Mouse (Mus musculus) right cerebral cortex, adult 2 months (tissue): ENCODE data around the gene Wdr95.

Experiments
- DNase-seq, 2 experiments: peaks; one replicate each; pipeline ENCODE4 v3.0.0; 2021 to 2022; ENCODE audit warnings: low spot score in 2 of 2

The Wdr95 gene

DNA sequence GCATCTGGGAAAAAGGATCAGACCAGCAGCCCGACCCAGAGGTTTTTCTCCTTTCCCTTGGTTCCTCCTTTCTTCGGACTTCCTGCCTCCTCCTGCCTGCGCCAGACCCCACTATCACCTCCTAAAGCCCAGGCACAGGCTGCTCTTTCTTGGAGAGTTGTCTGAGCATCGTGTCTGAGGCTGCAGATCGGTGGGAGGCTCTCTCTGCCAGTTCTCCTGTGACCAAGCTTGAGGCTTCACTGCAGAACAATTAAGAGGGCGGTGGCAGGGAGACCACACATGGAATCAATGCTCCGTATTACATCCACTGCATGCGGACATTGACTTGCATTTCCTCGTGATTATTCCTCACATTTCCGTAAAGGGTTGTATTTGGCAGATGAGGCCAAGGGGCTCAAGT is 49.0 kb downstream of the Wdr95 start:
- DNase-seq: no peak

DNA sequence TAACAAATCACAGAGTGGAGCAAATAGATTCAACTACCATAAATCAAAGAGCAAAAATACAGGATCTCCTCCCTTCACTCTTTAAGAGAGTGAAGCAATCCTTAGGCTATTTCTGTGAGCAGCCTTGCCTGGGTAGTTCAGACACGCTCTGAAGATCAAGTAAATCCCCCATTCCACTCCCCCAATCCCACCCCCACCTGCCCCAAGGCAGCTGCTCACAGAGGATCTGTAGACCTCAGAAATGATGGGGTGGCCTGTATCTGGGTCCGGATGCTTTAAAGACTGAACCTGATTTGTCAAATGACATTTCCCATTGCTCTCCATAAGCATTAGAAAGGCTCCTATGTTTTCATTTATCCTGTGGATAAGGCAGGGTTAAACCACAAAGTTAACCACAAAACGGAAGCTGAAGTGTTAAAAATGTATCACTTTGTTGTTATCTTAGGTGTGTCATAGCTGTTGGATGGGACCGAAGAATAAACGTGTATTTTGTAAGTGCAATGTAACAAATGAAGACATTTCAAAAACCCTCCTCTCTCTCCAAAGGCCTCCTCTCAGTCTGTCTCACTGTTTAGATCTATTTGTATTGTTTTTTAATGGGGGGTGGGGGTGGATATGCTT is 54.3 kb downstream of the Wdr95 start:
- no peak for DNase-seq

DNA sequence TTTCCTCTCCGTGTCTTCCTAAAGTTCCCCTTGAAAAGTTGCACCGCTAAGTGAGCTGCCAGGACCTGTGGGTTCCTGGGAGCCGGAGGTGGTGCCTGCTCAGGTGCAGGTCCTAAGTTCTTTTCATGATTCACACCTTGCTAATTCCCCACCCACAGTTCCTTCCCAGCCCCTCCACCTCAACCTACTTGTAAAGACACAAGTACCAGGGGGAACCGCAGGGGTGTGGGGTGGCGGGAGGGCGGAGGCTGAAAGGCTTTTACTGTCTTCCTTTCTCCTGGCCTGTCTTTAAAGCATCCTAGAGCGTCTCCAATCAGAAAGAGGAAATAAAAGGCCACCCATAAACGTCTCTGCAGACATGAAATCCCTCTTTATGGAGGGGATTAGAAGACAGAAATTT is 55.0 kb downstream of the Wdr95 start:
- DNase-seq: no peak

GRCm38 (mm10) chr5:149584154-149584655 is 55.7 kb downstream of the Wdr95 start:
- DNase-seq: no peak

GRCm38 (mm10) chr5:149585231-149585630 is 56.8 kb downstream of the Wdr95 start:
- DNase-seq: no peak

DNA sequence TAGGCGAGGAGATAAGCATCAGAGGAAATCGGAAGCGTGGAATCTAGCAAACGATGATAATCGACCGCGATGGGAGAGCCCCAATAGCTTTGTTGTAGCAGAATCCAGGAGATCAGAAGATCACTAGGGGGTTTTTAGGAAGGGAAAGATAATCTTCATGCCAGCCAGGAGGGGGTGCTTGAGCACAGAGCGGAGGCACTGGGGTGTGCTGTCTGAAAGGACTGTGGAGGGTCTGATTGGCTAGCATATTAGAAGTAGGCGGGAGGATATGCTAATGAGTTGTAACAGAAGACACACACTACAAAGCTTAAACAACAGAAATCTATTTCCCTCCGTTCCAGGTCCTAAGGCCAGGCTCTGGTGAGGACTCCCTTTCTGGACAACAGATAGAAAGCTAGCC is 57.4 kb downstream of the Wdr95 start:
- no peak for DNase-seq

DNA sequence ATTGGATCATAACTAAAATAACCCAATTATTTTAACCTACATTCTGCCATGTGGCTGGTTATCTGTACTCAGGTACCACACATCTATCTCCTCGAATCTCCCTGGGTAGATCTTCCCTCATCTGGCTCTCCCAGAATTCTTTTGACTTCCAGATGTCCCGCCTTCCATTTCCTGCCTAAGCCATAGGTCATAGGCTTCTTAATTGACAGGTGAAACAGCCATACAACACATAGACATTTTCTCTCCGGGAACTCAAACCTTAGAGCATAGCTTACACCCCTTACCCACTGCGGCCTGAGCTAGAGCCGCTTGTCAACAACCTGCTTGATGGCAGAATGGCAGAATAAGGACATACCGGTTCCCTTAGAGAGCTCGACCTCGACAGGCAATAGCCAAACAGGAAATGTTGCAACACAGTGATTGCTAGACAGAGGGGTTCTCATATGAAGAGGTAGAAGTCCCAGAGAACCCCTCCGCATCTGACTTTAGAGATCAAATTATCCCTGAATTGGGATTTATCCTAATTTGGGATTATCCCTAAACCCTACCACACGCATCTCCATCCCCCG is 58.9 kb downstream of the Wdr95 start:
- no peak for DNase-seq

- no peak for DNase-seq
These were observed 60.5 kb downstream of the Wdr95 start for GRCm38 (mm10) chr5:149588814-149589534.

DNA sequence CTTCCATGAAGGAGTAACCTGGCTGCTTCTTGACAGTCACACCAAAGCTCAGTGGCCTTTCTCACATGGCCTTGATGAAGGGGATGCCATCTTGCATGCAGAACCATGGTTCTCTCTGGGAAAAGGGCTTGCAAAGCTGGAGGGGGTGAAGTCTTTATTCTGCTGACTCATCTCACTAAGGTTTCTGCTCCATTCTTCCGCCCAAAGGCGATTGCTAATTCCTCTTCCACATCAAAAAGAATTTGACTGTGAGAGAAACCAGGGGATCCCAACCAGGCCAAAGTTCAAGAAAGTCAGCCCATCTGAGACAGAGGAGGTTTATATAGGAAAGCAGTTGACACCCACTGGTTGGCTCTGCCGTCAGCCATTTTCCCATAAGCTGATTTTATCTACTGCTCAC is 61.5 kb downstream of the Wdr95 start:
- no peak for DNase-seq

DNA sequence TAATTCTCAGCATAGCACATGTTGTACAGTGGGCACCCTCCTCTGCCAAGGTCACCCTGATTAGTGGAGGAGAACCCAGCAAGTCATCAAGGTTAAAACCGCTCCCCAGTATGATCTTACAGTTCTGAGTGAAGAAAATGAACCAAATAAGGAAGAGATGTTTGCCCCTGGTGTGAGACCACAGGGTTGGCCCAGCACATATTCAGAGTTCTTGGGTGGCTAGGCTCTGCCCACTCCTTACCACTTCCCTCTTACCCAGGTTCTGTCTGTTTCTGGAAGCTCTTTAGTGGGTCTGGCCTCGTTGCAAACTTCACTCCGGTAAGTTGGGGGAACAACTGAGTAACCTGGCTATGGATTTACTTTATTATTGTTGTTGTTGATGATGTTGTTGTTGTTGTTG is 65.7 kb downstream of the Wdr95 start:
- no peak for DNase-seq

- no peak for DNase-seq
These were observed 68.9 kb downstream of the Wdr95 start for GRCm38 (mm10) chr5:149597351-149597750.

DNA sequence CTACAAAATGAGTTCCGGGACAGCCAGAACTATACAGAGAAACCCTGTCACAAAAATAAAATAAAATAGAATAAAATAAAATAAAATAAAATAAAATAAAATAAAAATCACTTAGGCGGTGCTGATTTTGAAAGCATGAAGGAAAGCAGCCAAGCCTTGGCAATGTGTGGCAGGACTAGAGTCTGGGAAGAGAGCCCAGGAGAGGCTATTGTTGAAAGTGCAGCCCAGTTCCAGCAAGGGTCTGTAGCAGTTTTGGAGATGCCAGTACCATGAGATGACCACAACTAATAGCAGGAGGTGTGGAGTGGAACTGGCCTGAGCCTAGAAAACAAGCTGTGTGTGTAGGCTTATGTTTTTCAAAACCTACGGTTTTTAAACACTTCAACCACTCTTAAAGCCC is 73.5 kb downstream of the Wdr95 start:
- DNase-seq: no peak

GRCm38 (mm10) chr5:149603241-149603640 is 74.8 kb downstream of the Wdr95 start:
- no peak for DNase-seq

GRCm38 (mm10) chr5:149607083-149607720 is 78.7 kb downstream of the Wdr95 start:
- DNase-seq: no peak

- DNase-seq: no peak
These were observed 83.1 kb downstream of the Wdr95 start for GRCm38 (mm10) chr5:149611476-149612164.

GRCm38 (mm10) chr5:149612165-149612518 is 83.7 kb downstream of the Wdr95 start:
- no peak for DNase-seq

GRCm38 (mm10) chr5:149612740-149613139 is 84.3 kb downstream of the Wdr95 start:
- DNase-seq: peak; percentile 58 to 60

- DNase-seq: no peak
These were observed 87.7 kb downstream of the Wdr95 start for GRCm38 (mm10) chr5:149616138-149616537.

GRCm38 (mm10) chr5:149616817-149617216 is 88.3 kb downstream of the Wdr95 start:
- DNase-seq: no peak

- no peak for DNase-seq
These were observed 89.4 kb downstream of the Wdr95 start for GRCm38 (mm10) chr5:149617776-149618425.

DNA sequence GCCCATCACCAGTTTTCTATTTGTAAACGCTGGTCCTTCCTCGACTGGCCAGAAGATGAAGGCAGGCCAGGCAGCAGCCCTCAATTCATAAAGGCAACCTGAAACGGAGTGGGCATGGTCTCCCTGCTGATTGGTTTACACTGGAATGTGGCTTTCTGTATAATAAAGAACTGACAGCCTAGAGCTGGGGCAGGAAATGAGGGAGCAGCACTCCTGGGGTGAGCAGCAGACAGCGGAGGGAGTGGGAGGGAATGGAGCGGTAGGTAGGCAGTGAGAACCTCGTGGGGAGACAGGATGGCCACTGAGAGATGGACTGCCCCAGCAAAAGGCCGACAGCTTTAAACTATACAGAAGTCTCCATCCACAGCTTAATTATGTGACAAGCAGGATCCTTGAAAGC is 93.7 kb downstream of the Wdr95 start:
- DNase-seq: no peak

GRCm38 (mm10) chr5:149622644-149623043 is 94.2 kb downstream of the Wdr95 start:
- DNase-seq: no peak
